ENCODE assay signal across 11 mouse cellular contexts in the genomic region with DNA sequence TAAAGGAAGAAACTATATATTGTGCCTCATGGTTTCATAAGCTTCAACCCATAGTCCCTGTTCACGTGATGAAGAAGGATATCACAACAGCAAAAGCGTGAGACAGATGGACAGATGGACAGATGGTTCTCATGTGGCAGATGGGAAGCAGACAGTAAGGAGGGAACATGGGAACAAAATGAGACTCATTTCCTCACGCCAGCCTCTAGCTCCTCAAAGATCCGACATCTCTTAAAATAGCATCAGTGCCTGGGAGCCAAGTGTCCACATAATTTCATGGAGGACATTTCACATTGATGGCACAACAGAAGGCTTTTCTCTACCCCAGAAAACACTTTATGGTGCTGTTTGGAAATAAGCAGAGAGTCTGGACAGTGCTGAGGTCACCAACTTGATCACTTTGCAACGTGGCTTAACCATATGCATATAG.
DNase-seq lines count a peak whose midpoint lies in the region.
"Had no signal": no experiment of that assay in that cellular context is flagged by ENCODE, and none has a peak within 500 bp of the region (broad histone marks: within the 10 kb centered on the region; RNA-seq: fewer than 3 reads in every experiment).

No protein-coding gene starts in this region.

- intact Hi-C loops in heart, postnatal 25 days (cut with DNase I): no loop called here

- DNase-seq in right cerebral cortex, adult 18-20 months: peak; percentile 46
- no peak for DNase-seq in right cerebral cortex, postnatal 25 days
- peak; percentile 68 for DNase-seq in cerebellum, adult 9-10 months
- DNase-seq in layer of hippocampus, adult 8-10 months (ENCODE audit: low spot score in 2 of 2): peak; percentile 23 to 50
- peak; percentile 47 for DNase-seq in telencephalon, adult 2 months (ENCODE audit: low read depth, low spot score)
- no peak for DNase-seq in heart, postnatal 25 days (ENCODE audit: low spot score)
- no peak for DNase-seq in thymus, adult 18-20 months
- DNase-seq: heart, adult 18-20 months; heart, postnatal 10 days; kidney, adult 8-10 months; thymus, postnatal 36 days had no signal

Comparison
In these comparisons a context has a peak if more than half of its experiments do, and no peak if none do; other contexts are left out.
1. DNase-seq: peak in right cerebral cortex, adult 18-20 months (single experiment), cerebellum, adult 9-10 months (single experiment), layer of hippocampus, adult 8-10 months (2 of 2) and telencephalon, adult 2 months (single experiment); none in right cerebral cortex, postnatal 25 days (single experiment), heart, postnatal 25 days (single experiment) and thymus, adult 18-20 months (0 of 2).